Mouse (Mus musculus): Measurements from ENCODE around the gene Tcf7l2. TPM values are rescaled to one million over a fixed set of nuclear protein-coding genes. Genes with fewer than 3 reads are reported as not detected.
A peak's percentile ranks its signal among the peaks of the same experiment; 100 is the strongest.

The Tcf7l2 gene
- total RNA-seq, 2 experiments from 2014 or later = 10.5 to 13.1 TPM

DNA sequence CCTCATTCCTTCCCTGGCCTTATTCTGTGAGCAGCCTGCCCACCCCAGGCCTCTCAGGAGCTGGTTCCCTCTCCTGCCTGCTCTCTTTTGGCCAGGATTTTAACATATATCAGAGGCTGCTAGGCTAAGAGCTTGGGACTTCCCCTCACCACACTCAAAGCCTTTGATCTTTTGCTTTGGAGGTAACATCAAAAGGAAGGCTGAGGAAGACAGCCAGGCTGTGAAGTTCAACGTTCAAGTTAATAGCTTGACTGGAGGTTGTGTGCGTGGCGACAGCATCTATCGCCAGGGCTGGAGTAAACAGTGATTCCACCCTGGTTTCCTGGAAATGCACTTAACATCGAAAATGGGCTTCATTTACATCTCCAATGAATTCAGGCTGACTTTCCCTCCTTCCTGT is 51.0 kb downstream of the Tcf7l2 start:
- no peak for DNase-seq (ENCODE audit: low spot score in 2 of 2)

GRCm38 (mm10) chr19:55793029-55793428 is 51.4 kb downstream of the Tcf7l2 start:
- no peak for DNase-seq (ENCODE audit: low spot score in 2 of 2)

- DNase-seq (ENCODE audit: low spot score in 2 of 2) = no peak
Observed at GRCm38 (mm10) chr19:55794194-55794945, 52.8 kb downstream of the Tcf7l2 start.

DNA sequence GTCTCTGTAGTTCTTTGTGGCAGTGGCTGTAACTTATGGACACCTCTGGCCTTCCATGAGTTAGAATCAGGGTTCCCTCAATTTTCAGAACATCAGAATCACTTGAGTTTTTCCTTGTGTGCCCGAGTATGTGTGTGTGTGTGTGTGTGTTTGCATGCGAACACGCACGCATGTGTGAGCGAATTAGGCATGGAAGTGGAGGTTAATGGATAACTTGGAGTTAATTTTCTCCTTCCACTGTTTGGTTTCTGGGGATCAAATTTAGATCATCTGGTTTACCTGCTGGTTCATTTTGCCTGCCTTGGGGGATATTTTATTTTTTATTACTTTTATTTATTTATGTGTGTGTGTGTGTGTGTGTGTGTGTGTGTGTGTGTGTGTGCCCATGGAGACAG is 53.3 kb downstream of the Tcf7l2 start:
- DNase-seq (ENCODE audit: low spot score in 2 of 2) = no peak

- no peak for DNase-seq (ENCODE audit: low spot score in 2 of 2)
Observed at GRCm38 (mm10) chr19:55795349-55795748, 53.7 kb downstream of the Tcf7l2 start.

GRCm38 (mm10) chr19:55797834-55798233 is 56.2 kb downstream of the Tcf7l2 start:
- DNase-seq (ENCODE audit: low spot score in 2 of 2) = no peak

GRCm38 (mm10) chr19:55799411-55799810 is 57.8 kb downstream of the Tcf7l2 start:
- DNase-seq (ENCODE audit: low spot score in 2 of 2) = no peak

- DNase-seq (ENCODE audit: low spot score in 2 of 2) = no peak
Observed at GRCm38 (mm10) chr19:55800059-55800458, 58.4 kb downstream of the Tcf7l2 start.

DNA sequence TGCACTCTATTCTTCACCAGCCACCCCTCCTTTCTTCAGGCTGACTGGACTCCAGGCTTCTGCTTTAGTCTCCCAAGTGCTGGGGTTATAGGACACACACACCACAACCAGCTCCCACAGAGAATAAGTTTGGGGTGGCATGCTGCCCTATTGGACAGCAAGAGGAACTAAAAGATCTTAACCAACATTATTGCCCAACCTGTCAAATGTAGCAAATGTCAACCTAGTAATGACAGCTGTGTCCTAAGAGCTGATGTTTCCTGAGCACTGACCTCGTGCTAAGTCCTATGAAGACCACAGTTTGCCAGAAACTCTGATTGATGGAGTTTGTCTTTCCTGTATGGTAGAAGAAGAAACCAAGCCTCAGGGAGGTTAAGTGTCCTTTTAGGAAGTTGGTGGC is 61.5 kb downstream of the Tcf7l2 start:
- DNase-seq (ENCODE audit: low spot score in 2 of 2) = no peak

- no peak for DNase-seq (ENCODE audit: low spot score in 2 of 2)
Observed at GRCm38 (mm10) chr19:55803797-55804196, 62.2 kb downstream of the Tcf7l2 start.

DNA sequence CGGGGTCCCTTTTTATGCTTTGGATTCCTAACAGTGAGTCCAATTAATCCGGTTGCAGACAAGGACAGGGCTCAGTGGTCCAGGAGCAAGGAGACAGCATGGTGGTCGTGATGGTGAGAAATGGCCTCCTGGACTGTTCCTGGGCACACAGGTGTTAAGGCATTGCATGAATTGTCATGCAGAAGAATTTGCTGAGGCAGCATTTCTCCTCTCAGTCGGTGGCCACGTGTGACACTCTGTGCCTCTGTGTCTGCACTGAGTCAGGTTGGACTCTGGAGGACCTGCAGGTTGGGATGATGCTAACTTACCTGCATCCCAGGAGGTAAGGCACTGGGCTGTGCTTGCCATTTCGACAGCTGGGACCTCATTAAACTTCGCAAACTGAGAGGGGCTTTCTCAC is 63.2 kb downstream of the Tcf7l2 start:
- no peak for DNase-seq (ENCODE audit: low spot score in 2 of 2)

GRCm38 (mm10) chr19:55806434-55807193 is 65.0 kb downstream of the Tcf7l2 start:
- DNase-seq (ENCODE audit: low spot score in 2 of 2) = no peak

GRCm38 (mm10) chr19:55807194-55808053 is 65.8 kb downstream of the Tcf7l2 start:
- DNase-seq (ENCODE audit: low spot score in 2 of 2) = no peak

- DNase-seq (ENCODE audit: low spot score in 2 of 2) = no peak
Observed at GRCm38 (mm10) chr19:55808304-55808703, 66.7 kb downstream of the Tcf7l2 start.

DNA sequence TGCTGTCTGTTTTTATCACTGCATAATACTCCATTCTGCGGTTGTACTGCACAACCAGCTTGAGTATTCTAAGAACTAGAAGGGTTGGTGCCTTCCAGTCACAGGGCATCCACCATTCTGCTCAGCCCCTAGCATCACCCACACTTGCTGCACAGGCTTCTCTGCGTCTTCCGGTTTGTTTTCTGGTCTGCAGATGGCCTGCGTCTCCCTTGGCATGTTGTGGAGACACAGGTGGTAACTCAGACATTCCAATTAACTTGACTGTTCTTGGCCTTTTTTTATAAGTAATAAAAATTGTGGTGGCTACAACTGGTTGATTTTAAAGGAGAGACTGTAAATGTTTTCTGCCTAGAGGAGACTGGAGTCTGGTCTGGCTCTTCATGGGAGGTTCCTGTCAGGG is 67.9 kb downstream of the Tcf7l2 start:
- DNase-seq (ENCODE audit: low spot score in 2 of 2) = no peak

GRCm38 (mm10) chr19:55812236-55812635 is 70.6 kb downstream of the Tcf7l2 start:
- no peak for DNase-seq (ENCODE audit: low spot score in 2 of 2)

- DNase-seq (ENCODE audit: low spot score in 2 of 2) = no peak
Observed at GRCm38 (mm10) chr19:55815010-55815790, 73.6 kb downstream of the Tcf7l2 start.

DNA sequence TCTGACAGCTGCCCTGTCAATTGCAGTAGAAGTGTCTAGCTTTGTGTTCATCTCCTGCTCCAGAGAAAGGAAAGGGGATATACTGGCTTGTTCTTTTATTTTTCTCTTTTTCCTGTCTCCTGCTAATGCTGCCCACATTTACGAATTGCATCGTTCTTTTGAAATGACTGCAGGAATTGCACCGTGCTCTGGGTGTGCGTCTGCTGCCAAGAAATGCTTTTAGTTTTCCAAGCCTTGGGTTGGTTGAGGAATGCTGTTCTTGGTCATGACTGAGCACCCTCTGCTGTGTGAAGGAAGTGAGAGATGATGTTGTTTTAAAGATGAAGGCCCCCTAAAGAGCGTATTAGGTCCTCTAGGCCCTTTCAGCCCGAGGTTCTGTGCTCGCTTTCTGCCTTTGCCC is 75.4 kb downstream of the Tcf7l2 start:
- DNase-seq (ENCODE audit: low spot score in 2 of 2) = no peak

DNA sequence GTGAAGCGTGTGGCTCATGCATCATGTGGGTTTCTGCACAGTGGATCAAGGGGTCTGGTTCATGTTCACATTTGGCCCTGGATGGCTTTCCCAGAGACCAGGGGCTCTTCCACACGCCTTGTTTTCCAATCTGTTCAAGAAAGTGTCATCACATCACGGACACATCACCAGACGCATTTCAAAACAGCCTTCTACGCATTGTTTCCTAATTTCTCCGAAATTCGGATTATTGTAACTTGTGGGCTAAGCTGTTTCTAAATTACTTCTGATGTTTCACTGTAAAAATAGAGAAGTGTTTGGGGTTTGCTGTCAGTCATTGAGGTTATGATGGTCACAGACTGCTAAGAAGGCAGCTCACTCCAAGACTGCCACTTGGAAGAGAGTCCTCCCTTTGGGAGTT is 78.6 kb downstream of the Tcf7l2 start:
- no peak for DNase-seq (ENCODE audit: low spot score in 2 of 2)

DNA sequence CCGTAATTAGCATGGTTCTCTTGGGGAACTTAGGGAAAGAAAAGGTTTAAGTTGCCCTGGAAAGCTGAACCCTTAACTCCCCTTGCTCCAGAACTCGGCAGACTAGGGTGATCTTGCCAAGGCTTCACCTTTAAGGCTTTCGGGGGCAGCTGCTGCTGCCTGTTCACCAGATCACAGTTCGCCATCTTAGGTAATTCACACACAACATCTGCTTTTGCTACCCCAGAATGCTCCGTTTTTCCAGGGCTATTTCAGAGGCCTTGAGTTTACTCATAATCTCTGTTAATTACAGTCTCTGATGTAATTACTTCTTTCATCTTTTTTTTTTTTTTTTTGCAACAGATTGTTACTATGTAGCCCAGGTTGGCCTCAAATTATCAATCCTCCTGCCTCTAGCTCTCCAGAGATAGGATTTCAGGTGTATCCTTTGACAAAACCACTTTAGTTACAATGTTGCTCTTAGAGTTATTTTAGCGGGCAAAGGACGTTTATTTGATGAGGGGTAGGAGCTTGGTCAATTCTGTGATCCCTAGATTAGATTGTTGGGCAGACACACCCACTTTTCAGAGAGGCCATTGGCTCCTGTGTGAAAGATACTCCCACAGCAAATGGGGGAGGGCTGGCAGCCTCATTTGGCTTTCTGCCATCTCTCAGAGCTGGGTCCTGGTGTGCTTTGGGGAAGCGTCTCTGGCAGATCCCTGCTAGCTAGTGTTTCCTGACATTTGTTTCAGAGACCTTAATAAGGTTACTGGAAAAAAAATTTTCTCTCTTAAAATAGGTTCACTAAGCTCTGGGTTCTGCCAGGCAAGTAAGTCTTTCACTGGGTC is 83.6 kb downstream of the Tcf7l2 start:
- peak in 1 of 2 experiments; percentile 42 for DNase-seq (ENCODE audit: low spot score in 2 of 2)

All from layer of hippocampus, adult 18-20 months (tissue).